Comparison of ENCODE assay signal across 10 mouse cellular contexts in genomic region chr13:63083663-63084062, GRCm38 (mm10).
"Had no signal": no experiment of that assay in that cellular context is flagged by ENCODE, and none has a peak within 500 bp of the region (broad histone marks: within the 10 kb centered on the region; RNA-seq: fewer than 3 reads in every experiment).

No protein-coding gene starts in this region.

- H3K27ac ChIP-seq: liver, embryonic 15.5 days; midbrain, embryonic 12.5 days had no signal

- H3K4me1 ChIP-seq: liver, embryonic 15.5 days; midbrain, embryonic 12.5 days had no signal

- H3K9ac ChIP-seq: liver, embryonic 15.5 days; lung, embryonic 14.5 days; midbrain, embryonic 12.5 days had no signal

- H3K27me3 ChIP-seq: liver, embryonic 15.5 days; midbrain, embryonic 12.5 days had no signal

- H3K4me3 ChIP-seq: liver, embryonic 15.5 days; midbrain, embryonic 12.5 days had no signal

- H3K4me2 ChIP-seq: liver, embryonic 11.5 days; liver, embryonic 15.5 days; lung, embryonic 14.5 days; midbrain, embryonic 12.5 days had no signal

- DNase-seq: kidney, adult 2 months; kidney, postnatal 25 days; layer of hippocampus, postnatal 36 days; lung, embryonic 14.5 days; right cerebral cortex, adult 18-20 months; right cerebral cortex, postnatal 25 days; thymus, postnatal 36 days had no signal

- H3K36me3 ChIP-seq: liver, embryonic 15.5 days; midbrain, embryonic 12.5 days had no signal

- H3K9me3 ChIP-seq: liver, embryonic 15.5 days; midbrain, embryonic 12.5 days had no signal
